Mouse (Mus musculus): Measurements from ENCODE around the gene Lyrm1. TPM values are rescaled to one million over a fixed set of nuclear protein-coding genes. Genes with fewer than 3 reads are reported as not detected.

Lyrm1 gene
- polyA plus RNA-seq (2015; fragmentation: Nextera tagmentation; extraction: Ambion mirVana): 18.9 and 22.7 TPM in 2 replicates

GRCm38 (mm10) chr7:119895639-119896512, at the start of gene Lyrm1, which contains the start of gene Dcun1d3:
Lyrm1 (plus strand) TSS chr7:119895861.
Dcun1d3 (minus strand) TSS chr7:119896298.
- Histone ChIP-seq H3K27ac (replicated peaks) (peak within 1 kb of the TSS; percentile 100), H3K9me3 (no peaks in the 10 kb centered on the region), H3K4me3 (peak within 1 kb of the TSS; percentile 83), H3K36me3 (no peaks in the 10 kb centered on the region), H3K9ac (peak within 1 kb of the TSS; percentile 88), H3K4me1 (replicated peaks) (peaks cover 36% of the 10 kb centered on the region), H3K4me2 (peak within 1 kb of the TSS; percentile 73), H3K27me3 (no peaks in the 10 kb centered on the region)
- peak; percentile 98 for ATAC-seq (ENCODE audit: low FRiP score, low read depth)
- under 1% methylated on average over 63 of the region's 63 CpGs for WGBS

GRCm38 (mm10) chr7:119847396-119847795, 48.3 kb upstream of the Lyrm1 start:
- H3K36me3 ChIP-seq: no peaks in the 10 kb centered on the region
- H3K27ac ChIP-seq (replicated peaks): no peak overlapping the region
- H3K9me3 ChIP-seq: no peaks in the 10 kb centered on the region
- no peak for ATAC-seq (ENCODE audit: low FRiP score, low read depth)
- no peak overlapping the region for H3K4me3 ChIP-seq
- no peaks in the 10 kb centered on the region for H3K4me1 ChIP-seq (replicated peaks)
- no peak overlapping the region for H3K9ac ChIP-seq
- H3K27me3 ChIP-seq: no peaks in the 10 kb centered on the region
- 95% methylated on average over 2 of the region's 2 CpGs for WGBS
- H3K4me2 ChIP-seq: no peak overlapping the region

GRCm38 (mm10) chr7:119849096-119849495, 46.6 kb upstream of the Lyrm1 start:
- H3K4me3 ChIP-seq: no peak overlapping the region
- H3K36me3 ChIP-seq: no peaks in the 10 kb centered on the region
- no peak overlapping the region for H3K27ac ChIP-seq (replicated peaks)
- no peaks in the 10 kb centered on the region for H3K27me3 ChIP-seq
- H3K4me2 ChIP-seq: no peak overlapping the region
- no peak overlapping the region for H3K9ac ChIP-seq
- H3K9me3 ChIP-seq: no peaks in the 10 kb centered on the region
- ATAC-seq (ENCODE audit: low FRiP score, low read depth): no peak
- H3K4me1 ChIP-seq (replicated peaks): no peaks in the 10 kb centered on the region
- WGBS: 0% methylated on average over 1 of the region's 1 CpGs

- Histone ChIP-seq H3K4me1 (replicated peaks) (no peaks in the 10 kb centered on the region), H3K27ac (replicated peaks) (no peak overlapping the region), H3K9me3 (no peaks in the 10 kb centered on the region), H3K4me2 (no peak overlapping the region), H3K27me3 (no peaks in the 10 kb centered on the region), H3K9ac (no peak overlapping the region), H3K4me3 (no peak overlapping the region), H3K36me3 (no peaks in the 10 kb centered on the region)
- WGBS: 83% methylated on average over 5 of the region's 5 CpGs
- no peak for ATAC-seq (ENCODE audit: low FRiP score, low read depth)
Measured at GRCm38 (mm10) chr7:119850737-119851136, 44.9 kb upstream of the Lyrm1 start.

GRCm38 (mm10) chr7:119852494-119852893, 43.2 kb upstream of the Lyrm1 start:
- Histone ChIP-seq H3K27me3 (no peaks in the 10 kb centered on the region), H3K9ac (no peak overlapping the region), H3K27ac (replicated peaks) (no peak overlapping the region), H3K9me3 (no peaks in the 10 kb centered on the region), H3K4me1 (replicated peaks) (no peaks in the 10 kb centered on the region), H3K36me3 (peaks cover 3% of the 10 kb centered on the region; the same call in 1 of the 2 replicates), H3K4me2 (no peak overlapping the region), H3K4me3 (no peak overlapping the region)
- no peak for ATAC-seq (ENCODE audit: low FRiP score, low read depth)

GRCm38 (mm10) chr7:119853186-119853585, 42.5 kb upstream of the Lyrm1 start:
- peaks cover 9% of the 10 kb centered on the region; the same call in 1 of the 2 replicates for H3K36me3 ChIP-seq
- H3K4me2 ChIP-seq: no peak overlapping the region
- no peak overlapping the region for H3K27ac ChIP-seq (replicated peaks)
- H3K4me1 ChIP-seq (replicated peaks): no peaks in the 10 kb centered on the region
- WGBS: 92% methylated on average over 1 of the region's 1 CpGs
- H3K9ac ChIP-seq: no peak overlapping the region
- no peaks in the 10 kb centered on the region for H3K9me3 ChIP-seq
- ATAC-seq (ENCODE audit: low FRiP score, low read depth): no peak
- H3K27me3 ChIP-seq: no peaks in the 10 kb centered on the region
- H3K4me3 ChIP-seq: no peak overlapping the region

GRCm38 (mm10) chr7:119854362-119854761, 41.3 kb upstream of the Lyrm1 start:
- Histone ChIP-seq H3K9ac (no peak overlapping the region), H3K27ac (replicated peaks) (no peak overlapping the region), H3K4me2 (no peak overlapping the region), H3K27me3 (no peaks in the 10 kb centered on the region), H3K36me3 (peaks cover 12% of the 10 kb centered on the region; the same call in 1 of the 2 replicates), H3K4me3 (no peak overlapping the region), H3K4me1 (replicated peaks) (no peaks in the 10 kb centered on the region), H3K9me3 (no peaks in the 10 kb centered on the region)
- 96% methylated on average over 2 of the region's 2 CpGs for WGBS
- ATAC-seq (ENCODE audit: low FRiP score, low read depth): no peak

- Histone ChIP-seq H3K9me3 (no peaks in the 10 kb centered on the region), H3K27ac (replicated peaks) (no peak overlapping the region), H3K9ac (no peak overlapping the region), H3K27me3 (no peaks in the 10 kb centered on the region), H3K4me2 (no peak overlapping the region), H3K4me1 (replicated peaks) (no peaks in the 10 kb centered on the region), H3K36me3 (peaks cover 12% of the 10 kb centered on the region; the same call in 1 of the 2 replicates), H3K4me3 (no peak overlapping the region)
- no peak for ATAC-seq (ENCODE audit: low FRiP score, low read depth)
Measured at GRCm38 (mm10) chr7:119855031-119855430, 40.6 kb upstream of the Lyrm1 start.

GRCm38 (mm10) chr7:119859476-119859875, 36.2 kb upstream of the Lyrm1 start:
- no peak overlapping the region for H3K27ac ChIP-seq (replicated peaks)
- no peak for ATAC-seq (ENCODE audit: low FRiP score, low read depth)
- H3K9me3 ChIP-seq: no peaks in the 10 kb centered on the region
- H3K36me3 ChIP-seq: peaks cover 12% of the 10 kb centered on the region; the same call in 1 of the 2 replicates
- H3K4me2 ChIP-seq: no peak overlapping the region
- H3K27me3 ChIP-seq: no peaks in the 10 kb centered on the region
- WGBS: 73% methylated on average over 6 of the region's 6 CpGs
- no peak overlapping the region for H3K4me3 ChIP-seq
- H3K9ac ChIP-seq: no peak overlapping the region
- H3K4me1 ChIP-seq (replicated peaks): peaks cover 12% of the 10 kb centered on the region

- no peak for ATAC-seq (ENCODE audit: low FRiP score, low read depth)
- no peaks in the 10 kb centered on the region for H3K9me3 ChIP-seq
- H3K9ac ChIP-seq: no peak overlapping the region
- peaks cover 12% of the 10 kb centered on the region for H3K4me1 ChIP-seq (replicated peaks)
- H3K27me3 ChIP-seq: no peaks in the 10 kb centered on the region
- no peak overlapping the region for H3K4me3 ChIP-seq
- no peak overlapping the region for H3K27ac ChIP-seq (replicated peaks)
- H3K36me3 ChIP-seq: peaks cover 12% of the 10 kb centered on the region; the same call in 1 of the 2 replicates
- WGBS: 88% methylated on average over 3 of the region's 3 CpGs
- H3K4me2 ChIP-seq: no peak overlapping the region
Measured at GRCm38 (mm10) chr7:119860116-119860515, 35.5 kb upstream of the Lyrm1 start.

- Histone ChIP-seq H3K9me3 (no peaks in the 10 kb centered on the region), H3K27ac (replicated peaks) (no peak overlapping the region), H3K36me3 (peaks cover 12% of the 10 kb centered on the region; the same call in 1 of the 2 replicates), H3K4me1 (replicated peaks) (peaks cover 12% of the 10 kb centered on the region), H3K9ac (no peak overlapping the region), H3K4me2 (no peak overlapping the region), H3K4me3 (no peak overlapping the region), H3K27me3 (no peaks in the 10 kb centered on the region)
- WGBS: 93% methylated on average over 2 of the region's 2 CpGs
- no peak for ATAC-seq (ENCODE audit: low FRiP score, low read depth)
Measured at GRCm38 (mm10) chr7:119860554-119860953, 35.1 kb upstream of the Lyrm1 start.

GRCm38 (mm10) chr7:119860971-119861334, 34.7 kb upstream of the Lyrm1 start:
- H3K4me3 ChIP-seq: no peak overlapping the region
- no peak overlapping the region for H3K4me2 ChIP-seq
- H3K27ac ChIP-seq (replicated peaks): peak overlapping the region; percentile 59; the same call in 1 of the 2 replicates
- peaks cover 12% of the 10 kb centered on the region for H3K4me1 ChIP-seq (replicated peaks)
- peaks cover 12% of the 10 kb centered on the region; the same call in 1 of the 2 replicates for H3K36me3 ChIP-seq
- no peaks in the 10 kb centered on the region for H3K9me3 ChIP-seq
- no peaks in the 10 kb centered on the region for H3K27me3 ChIP-seq
- no peak for ATAC-seq (ENCODE audit: low FRiP score, low read depth)
- no peak overlapping the region for H3K9ac ChIP-seq

All from hindbrain, embryonic 15.5 days (tissue).